Mouse (Mus musculus) c-Kit-positive CD71-positive TER-119-negative erythroid progenitor cells, embryonic 14.5 days (primary cell): ENCODE data around the gene Egfl8.

Experiments
- DNase-seq: peaks from one replicate; pipeline ENCODE4 v3.0.0-alpha.2; 2013; ENCODE audit warnings: low read depth

Gene Egfl8

GRCm38 (mm10) chr17:34615871-34616270 lies at the start of gene Egfl8:
Gene Egfl8 (minus strand): TSS chr17:34615971.
- DNase-seq: no peak

DNA sequence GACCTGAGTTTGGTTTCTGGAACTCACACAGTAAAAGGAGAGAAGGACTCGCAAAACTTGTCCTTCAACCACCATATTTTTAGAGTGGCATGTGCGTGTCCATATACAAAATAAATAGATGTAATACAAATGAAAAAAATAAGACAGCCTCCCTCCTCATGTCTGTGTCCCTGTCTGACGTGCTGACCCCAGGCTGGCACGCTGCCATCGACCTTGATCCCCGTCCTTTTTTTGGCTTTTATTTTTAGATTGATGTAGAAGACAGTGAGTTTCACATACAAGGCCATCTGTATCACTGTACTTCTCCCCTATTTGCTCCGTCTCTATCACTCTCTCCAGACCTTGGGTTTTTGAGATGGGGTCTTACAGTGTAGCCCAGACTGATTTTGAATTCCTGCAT lies 48.7 kb upstream of the Egfl8 start:
- DNase-seq: no peak

DNA sequence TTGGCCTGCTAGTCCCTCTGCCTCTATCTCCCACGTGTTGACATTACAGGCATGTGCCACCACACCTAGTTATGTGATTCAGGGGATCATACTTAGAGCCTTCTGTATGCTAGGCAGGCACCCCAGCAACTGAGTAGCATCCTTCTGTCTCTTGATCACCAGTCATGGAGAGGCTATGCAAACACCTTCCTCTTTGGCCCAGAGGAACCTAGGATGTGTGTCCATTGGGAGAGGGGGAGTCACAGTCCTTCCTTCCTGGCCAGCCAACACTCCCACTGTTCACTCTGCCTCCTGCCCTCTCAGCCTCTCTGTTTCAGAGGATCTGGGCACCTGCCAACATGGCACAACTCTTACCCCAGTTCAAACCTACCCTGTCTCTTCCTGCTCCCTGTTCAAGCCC lies 47.8 kb upstream of the Egfl8 start:
- DNase-seq: no peak

- DNase-seq: no peak
Observed at GRCm38 (mm10) chr17:34662978-34663377, 47.2 kb upstream of the Egfl8 start.

DNA sequence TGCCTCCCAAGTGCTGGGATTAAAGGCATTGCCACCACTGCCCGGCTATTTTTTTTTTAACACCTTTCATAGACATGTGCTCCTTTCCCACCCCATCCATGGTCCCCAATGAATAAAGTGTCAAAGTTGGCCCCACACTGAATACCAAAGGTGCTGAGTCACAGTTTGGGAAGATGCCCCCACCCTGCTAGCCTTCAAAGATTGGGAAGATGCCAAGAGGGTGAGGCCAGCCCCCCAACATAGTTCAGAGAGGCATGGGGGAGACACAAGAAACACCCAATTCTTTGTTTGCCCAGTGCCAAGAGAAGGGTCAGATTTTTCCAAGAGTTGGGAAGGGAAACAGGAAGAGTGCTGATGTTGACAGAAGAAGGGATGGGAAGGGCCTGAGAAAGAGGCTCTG lies 46.7 kb upstream of the Egfl8 start:
- no peak for DNase-seq

DNA sequence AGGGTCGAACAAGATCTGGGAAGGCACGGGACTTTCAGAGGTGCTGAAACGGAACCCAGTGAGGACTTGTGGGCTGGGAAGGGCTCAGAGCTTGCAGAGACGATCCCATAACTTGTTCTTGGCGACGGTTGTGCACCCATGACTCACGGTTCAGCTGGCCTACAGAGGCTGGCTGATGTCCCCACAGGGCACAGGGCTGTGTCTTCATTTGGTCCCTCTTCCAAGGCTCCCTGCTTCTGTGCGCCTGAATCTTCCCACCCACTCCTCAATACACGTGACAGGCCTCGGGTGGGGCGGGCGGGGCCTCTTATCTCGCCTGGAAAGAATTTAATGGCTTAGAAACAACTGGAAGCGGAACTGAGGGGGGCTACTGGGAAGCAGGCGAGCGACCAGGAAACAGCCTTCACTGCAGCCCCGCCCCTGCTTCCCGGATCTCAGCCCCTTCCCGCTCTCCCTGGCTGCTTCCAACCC lies 45.4 kb upstream of the Egfl8 start:
- DNase-seq: no peak

GRCm38 (mm10) chr17:34660259-34660820 lies 44.6 kb upstream of the Egfl8 start:
- no peak for DNase-seq

GRCm38 (mm10) chr17:34659897-34660214 lies 44.1 kb upstream of the Egfl8 start:
- DNase-seq: no peak

GRCm38 (mm10) chr17:34659181-34659896 lies 43.6 kb upstream of the Egfl8 start:
- no peak for DNase-seq

GRCm38 (mm10) chr17:34658591-34658990 lies 42.8 kb upstream of the Egfl8 start:
- DNase-seq: no peak

DNA sequence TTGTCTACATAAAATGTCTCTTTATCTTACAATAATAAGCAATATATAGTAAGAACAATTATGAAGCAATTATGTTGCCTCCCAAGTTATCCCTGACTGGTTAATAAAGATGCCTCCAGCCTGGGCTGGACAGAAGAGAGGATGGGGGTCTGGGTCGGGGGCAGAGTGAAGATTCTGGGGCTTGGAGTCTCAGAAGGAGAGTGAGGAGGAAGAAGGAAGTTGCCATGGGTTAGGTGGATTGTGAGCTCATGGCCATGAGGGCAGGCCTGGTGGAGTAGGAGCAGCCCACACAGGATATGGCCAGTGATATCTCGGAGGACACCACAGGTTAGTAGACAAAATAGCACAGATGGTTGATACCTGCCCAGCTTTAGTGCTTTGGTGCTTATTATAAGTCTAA lies 42.4 kb upstream of the Egfl8 start:
- DNase-seq: no peak

DNA sequence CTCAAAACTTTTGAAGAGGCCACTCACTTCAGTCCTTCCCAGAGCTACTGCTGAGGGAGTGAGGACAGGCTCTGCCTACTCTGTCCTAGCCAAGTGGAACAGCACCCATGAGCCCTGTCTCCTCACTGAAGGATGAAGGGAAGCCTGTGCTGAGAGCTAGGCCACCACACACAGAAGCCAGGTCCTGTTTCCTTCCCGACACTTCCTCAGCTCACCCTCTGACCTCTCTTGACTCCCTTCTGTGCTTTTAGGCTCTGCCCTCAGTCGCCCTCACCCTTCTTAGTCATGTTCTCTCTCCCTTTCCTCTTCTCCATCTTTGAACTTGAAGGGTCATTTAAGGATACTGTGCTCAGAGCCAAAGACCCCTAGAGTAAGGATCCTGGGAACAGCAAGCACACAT lies 41.5 kb upstream of the Egfl8 start:
- DNase-seq: no peak

DNA sequence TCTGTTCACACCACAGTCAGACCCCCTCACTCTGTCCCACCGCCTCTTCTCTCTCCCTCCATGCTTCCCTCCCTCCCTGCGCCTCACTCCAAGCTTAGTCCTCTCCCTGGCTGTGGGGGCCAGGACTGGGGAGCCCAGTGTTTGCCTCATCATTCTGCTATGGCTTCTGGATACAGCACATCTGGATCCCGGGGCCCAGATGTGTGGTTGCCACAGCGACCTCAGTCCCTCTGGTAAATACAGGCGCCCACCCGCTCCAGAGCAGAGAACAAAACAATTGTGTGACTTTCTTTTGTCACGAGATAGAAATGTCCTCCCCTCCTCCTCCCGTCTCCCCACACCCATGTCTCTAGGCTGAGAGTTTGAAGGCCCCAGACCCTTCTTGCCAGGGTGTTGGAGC lies 40.9 kb upstream of the Egfl8 start:
- DNase-seq: no peak

DNA sequence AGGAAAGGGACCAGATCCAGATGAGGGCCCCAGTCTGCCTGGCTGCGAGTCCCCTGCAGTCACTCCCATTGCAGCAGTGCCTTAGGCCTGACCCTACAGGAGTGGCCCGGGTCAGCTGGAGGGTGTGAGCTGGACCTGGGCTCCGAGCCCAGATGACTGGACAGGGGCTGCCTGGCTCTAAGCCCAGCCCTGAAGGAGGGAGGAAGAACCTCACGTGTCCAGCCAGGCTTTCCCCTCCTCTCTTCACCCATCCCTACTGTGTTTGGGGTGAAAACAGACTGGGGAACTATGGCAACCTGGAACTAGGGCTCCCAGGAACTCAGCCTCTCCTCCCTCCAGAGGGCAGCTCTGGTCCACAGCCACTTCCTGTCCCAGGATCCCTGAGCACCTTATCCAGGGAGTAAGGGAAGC lies 39.8 kb upstream of the Egfl8 start:
- no peak for DNase-seq

DNA sequence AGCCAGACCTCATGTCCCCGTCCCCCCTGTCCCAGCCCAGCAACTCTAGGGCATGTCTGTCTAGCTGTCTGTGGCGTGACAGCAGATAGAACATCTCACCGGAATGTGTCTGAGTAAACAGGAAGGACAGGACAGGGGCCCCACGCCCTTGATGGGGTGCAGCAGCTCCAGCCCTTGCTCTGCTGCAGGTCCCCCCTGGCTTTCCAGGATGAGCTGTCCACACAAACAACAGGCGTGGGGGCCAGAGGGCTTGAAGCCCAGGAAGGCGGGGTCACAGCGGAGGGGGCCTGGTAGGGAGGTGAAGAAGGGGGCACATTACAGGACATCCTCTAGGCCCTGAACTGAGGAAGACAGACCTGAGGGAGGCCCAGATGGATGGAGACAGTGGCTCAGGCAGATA lies 39.4 kb upstream of the Egfl8 start:
- no peak for DNase-seq

- DNase-seq: no peak
Observed at GRCm38 (mm10) chr17:34654392-34654791, 38.6 kb upstream of the Egfl8 start.

- DNase-seq: peak; percentile 54
Observed at GRCm38 (mm10) chr17:34653746-34654285, 38.0 kb upstream of the Egfl8 start.

GRCm38 (mm10) chr17:34652985-34653384 lies 37.2 kb upstream of the Egfl8 start:
- DNase-seq: no peak

DNA sequence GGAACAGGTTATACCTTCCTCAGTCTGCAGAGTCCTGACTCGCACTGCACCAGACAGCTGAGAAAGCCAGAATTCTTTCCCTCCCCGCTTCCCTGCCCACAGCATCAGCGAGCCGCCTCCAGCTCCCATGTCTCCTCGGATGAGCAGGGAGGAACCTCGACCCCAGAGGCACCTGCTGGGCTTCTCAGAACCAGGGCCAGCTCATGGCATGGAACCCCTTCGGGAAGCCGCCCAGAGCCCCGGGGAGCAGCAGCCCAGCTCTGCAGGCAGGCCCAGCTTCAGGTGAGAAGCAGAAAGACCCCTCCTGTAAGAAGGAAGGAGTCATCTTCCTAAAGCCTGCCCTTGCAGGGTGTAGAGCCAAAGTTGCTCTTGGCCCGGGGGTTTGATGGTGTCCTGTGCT lies 36.8 kb upstream of the Egfl8 start:
- no peak for DNase-seq

DNA sequence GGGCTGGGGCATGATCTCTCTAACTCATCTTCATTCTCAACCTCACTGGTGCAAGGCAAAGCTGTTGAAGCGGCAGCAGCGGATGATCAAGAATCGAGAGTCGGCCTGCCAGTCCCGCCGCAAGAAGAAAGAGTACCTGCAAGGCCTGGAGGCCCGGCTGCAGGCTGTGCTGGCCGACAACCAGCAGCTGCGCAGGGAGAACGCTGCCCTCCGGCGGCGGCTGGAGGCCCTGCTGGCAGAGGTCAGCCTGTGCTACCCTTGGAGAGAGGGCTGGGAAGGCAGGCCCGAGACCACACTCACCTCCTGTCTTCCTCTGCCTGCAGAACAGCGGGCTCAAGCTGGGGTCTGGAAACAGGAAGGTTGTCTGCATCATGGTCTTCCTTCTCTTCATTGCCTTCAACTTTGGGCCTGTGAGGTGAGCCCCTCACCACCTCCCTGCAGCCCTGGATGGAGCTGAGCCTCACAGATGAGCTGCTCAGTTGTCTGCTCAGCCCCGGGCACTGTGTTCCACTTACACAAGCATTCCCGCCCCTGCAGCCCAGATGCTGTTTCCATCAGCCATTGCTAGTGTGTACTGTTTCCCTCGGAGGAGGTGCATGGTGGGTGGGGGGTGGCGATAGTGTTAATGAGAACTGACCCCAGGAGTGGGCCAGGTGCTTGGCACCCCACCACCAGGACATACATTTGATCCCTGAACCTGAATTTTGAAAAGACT lies 35.9 kb upstream of the Egfl8 start:
- no peak for DNase-seq

DNA sequence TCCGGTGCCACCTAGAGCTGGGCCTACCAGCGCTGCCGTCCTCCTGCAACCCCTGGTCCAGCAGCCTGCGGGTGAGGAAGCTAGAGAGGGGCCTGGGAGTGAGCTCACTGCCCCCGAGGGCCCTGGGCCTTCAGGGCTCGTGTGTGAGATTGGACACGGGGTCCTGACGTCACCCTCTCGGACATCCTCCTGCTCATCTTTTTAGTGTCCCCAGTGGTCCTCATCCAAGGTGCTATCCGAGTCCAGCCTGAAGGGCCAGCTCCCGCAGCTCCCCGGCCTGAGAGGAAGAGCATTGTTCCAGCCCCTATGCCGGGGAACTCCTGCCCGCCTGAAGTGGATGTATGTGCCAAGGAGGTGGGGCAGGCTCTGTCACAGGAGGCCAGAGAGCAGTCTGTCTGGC lies 35.0 kb upstream of the Egfl8 start:
- no peak for DNase-seq

GRCm38 (mm10) chr17:34649106-34649864 lies 33.5 kb upstream of the Egfl8 start:
- no peak for DNase-seq
